Mouse (Mus musculus) thymus, adult 2 months (tissue): Measurements from ENCODE around the gene Ebf1. TPM values are rescaled to one million over a fixed set of nuclear protein-coding genes. Genes with fewer than 3 reads are reported as not detected.

Experiments used
- DNase-seq: peaks from one replicate; pipeline ENCODE4 v3.0.0; 2021
- H3K27ac ChIP-seq: fragments of 200-500 bp; 2 replicates; pipeline ENCODE4 v1.5.1; 2012; ENCODE audit warnings: low read length, control low read depth; ENCODE audit not compliant: control insufficient read depth, insufficient read depth
- H3K27me3 ChIP-seq: fragments of 200-500 bp; 2 replicates; pipeline ENCODE4 v1.6.1; 2012; ENCODE audit warnings: mild to moderate bottlenecking, low read length, moderate library complexity, mixed read lengths; ENCODE audit not compliant: control insufficient read depth, insufficient read depth
- H3K36me3 ChIP-seq: fragments of 200-500 bp; 2 replicates; pipeline ENCODE4 v1.6.1; 2012; ENCODE audit warnings: mild to moderate bottlenecking, low read length, moderate library complexity; ENCODE audit not compliant: control insufficient read depth, insufficient read depth
- H3K4me1 ChIP-seq: fragments of 200-500 bp; replicated peaks from 2 replicates; pipeline ENCODE4 v1.6.1; 2012; ENCODE audit warnings: low read length; ENCODE audit not compliant: control insufficient read depth, insufficient read depth
- H3K4me3 ChIP-seq: fragments of 200-500 bp; 2 replicates; pipeline ENCODE4 v1.5.1; 2012; ENCODE audit warnings: mild to moderate bottlenecking, low read length, control low read depth, moderate library complexity; ENCODE audit not compliant: control insufficient read depth, insufficient read depth
- CTCF ChIP-seq: fragments of 200-500 bp; IDR thresholded peaks from 2 replicates; pipeline ENCODE4 v1.5.1; 2012; ENCODE audit warnings: mild to moderate bottlenecking, control low read depth, low read length, moderate library complexity, borderline replicate concordance; ENCODE audit not compliant: control insufficient read depth, poor library complexity, insufficient read depth; ENCODE audit errors: extremely low read depth
- POLR2A ChIP-seq: fragments of 200-500 bp; IDR thresholded peaks from 2 replicates; pipeline ENCODE4 v1.6.1; 2012; ENCODE audit warnings: mild to moderate bottlenecking, low read length, control low read depth, moderate library complexity; ENCODE audit not compliant: control insufficient read depth, poor library complexity, insufficient read depth; ENCODE audit errors: extremely low read depth
- WGBS: fragments of 180-500 bp; shearing (Covaris S2); methylation state at CpG from one replicate; pipeline ENCODE4 v1.1.7; 2018; 5-methylcytosine and 5-hydroxymethylcytosine counted together
- polyA plus RNA-seq: library from polyadenylated mRNA; depleted of rRNA; stranded (reverse); fragments of >200 nt; gene quantifications from 2 replicates; pipeline ENCODE4 v1.2.3, GENCODE M21; 2012

Ebf1 gene
- polyA plus RNA-seq, 1 experiment, result 4.4 TPM

- H3K27me3 ChIP-seq, result no peaks in the 10 kb centered on the region
- DNase-seq, result no peak
- no peak overlapping the region for H3K27ac ChIP-seq
- no peak overlapping the region for H3K4me3 ChIP-seq
- TF ChIP-seq POLR2A (no peak), CTCF (no peak)
- WGBS, result 82% methylated on average over 3 of the region's 3 CpGs
- no peaks in the 10 kb centered on the region for H3K36me3 ChIP-seq
- peaks cover 8% of the 10 kb centered on the region for H3K4me1 ChIP-seq
Observed at GRCm38 (mm10) chr11:44884337-44884736, 267.2 kb downstream of the Ebf1 start.

- H3K4me1 ChIP-seq, result peaks cover 2% of the 10 kb centered on the region
- no peak for DNase-seq
- H3K27ac ChIP-seq, result no peak overlapping the region
- no peaks in the 10 kb centered on the region for H3K27me3 ChIP-seq
- 95% methylated on average over 2 of the region's 2 CpGs for WGBS
- TF ChIP-seq POLR2A, result no peak
- H3K36me3 ChIP-seq, result no peaks in the 10 kb centered on the region
- no peak overlapping the region for H3K4me3 ChIP-seq
Observed at GRCm38 (mm10) chr11:44886897-44887296, 269.8 kb downstream of the Ebf1 start.

GRCm38 (mm10) chr11:44887691-44888090 lies 270.6 kb downstream of the Ebf1 start:
- Histone ChIP-seq H3K36me3 (no peaks in the 10 kb centered on the region), H3K4me1 (peaks cover 1% of the 10 kb centered on the region), H3K27ac (no peak overlapping the region), H3K4me3 (no peak overlapping the region), H3K27me3 (no peaks in the 10 kb centered on the region)
- WGBS, result 98% methylated on average over 7 of the region's 7 CpGs
- DNase-seq, result no peak
- TF ChIP-seq CTCF (no peak), POLR2A (no peak)

GRCm38 (mm10) chr11:44888390-44888789 lies 271.3 kb downstream of the Ebf1 start:
- H3K36me3 ChIP-seq, result no peaks in the 10 kb centered on the region
- no peak overlapping the region for H3K27ac ChIP-seq
- TF ChIP-seq CTCF (no peak), POLR2A (no peak)
- H3K4me3 ChIP-seq, result no peak overlapping the region
- WGBS, result 93% methylated on average over 4 of the region's 4 CpGs
- H3K27me3 ChIP-seq, result no peaks in the 10 kb centered on the region
- DNase-seq, result no peak
- H3K4me1 ChIP-seq, result peaks cover 5% of the 10 kb centered on the region

- 22% methylated on average over 18 of the region's 18 CpGs for whole genome bisulfite sequencing
- peak overlapping the region; percentile 33 for H3K4me3 ChIP-seq
- TF ChIP-seq CTCF, result no peak
- H3K27ac ChIP-seq, result peak overlapping the region; percentile 65
- no peaks in the 10 kb centered on the region for H3K27me3 ChIP-seq
- peaks cover 6% of the 10 kb centered on the region for H3K4me1 ChIP-seq
- peak; percentile 82 for DNase-seq
- H3K36me3 ChIP-seq, result no peaks in the 10 kb centered on the region
Observed at GRCm38 (mm10) chr11:44892814-44893521, 275.9 kb downstream of the Ebf1 start.

- H3K4me3 ChIP-seq, result no peak overlapping the region
- H3K36me3 ChIP-seq, result no peaks in the 10 kb centered on the region
- H3K4me1 ChIP-seq, result peaks cover 6% of the 10 kb centered on the region
- no peak for DNase-seq
- TF ChIP-seq CTCF (no peak), POLR2A (no peak)
- no peaks in the 10 kb centered on the region for H3K27me3 ChIP-seq
- no peak overlapping the region for H3K27ac ChIP-seq
Observed at GRCm38 (mm10) chr11:44893986-44894385, 276.9 kb downstream of the Ebf1 start.

GRCm38 (mm10) chr11:44894798-44895197 lies 277.7 kb downstream of the Ebf1 start:
- 84% methylated on average over 4 of the region's 4 CpGs for WGBS
- Histone ChIP-seq H3K36me3 (no peaks in the 10 kb centered on the region), H3K4me3 (no peak overlapping the region), H3K27ac (no peak overlapping the region), H3K27me3 (no peaks in the 10 kb centered on the region), H3K4me1 (peaks cover 6% of the 10 kb centered on the region)
- TF ChIP-seq POLR2A (no peak), CTCF (no peak)
- no peak for DNase-seq
